Mouse (Mus musculus): ENCODE measurements around the gene Ldb2. TPM values are rescaled to one million over a fixed set of nuclear protein-coding genes. Genes with fewer than 3 reads are reported as not detected.

Gene Ldb2
- polyA plus RNA-seq (2017; shearing (Covaris generic)) = not detected

GRCm38 (mm10) chr5:44799053-44799860 is at the start of gene Ldb2:
TSS of gene Ldb2 (minus strand) at chr5:44799680.

